Comparison of ENCODE assay signal across 8 mouse cellular contexts in the genomic region with DNA sequence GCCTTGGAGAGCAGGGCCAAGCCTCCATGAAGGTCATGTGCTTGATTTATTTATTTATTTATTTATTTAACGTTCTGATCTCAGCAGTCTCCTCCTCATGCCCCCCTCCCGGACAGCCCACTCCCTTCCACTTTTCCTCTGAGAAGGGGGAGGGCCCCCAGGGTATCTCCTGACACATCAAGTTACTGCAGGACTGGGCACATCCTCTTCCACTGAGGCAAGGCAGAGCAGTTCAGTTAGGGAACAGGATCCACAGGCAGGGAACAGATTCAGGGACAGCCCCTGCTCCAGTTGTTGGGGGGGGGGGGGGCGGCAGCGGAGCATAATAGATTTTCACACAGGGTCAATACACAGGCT. TPM values are rescaled to one million over a fixed set of nuclear protein-coding genes. Genes with fewer than 3 reads are reported as not detected.
DNase-seq lines count a peak whose midpoint lies in the region; ATAC-seq and TF ChIP-seq lines count a peak whose summit lies in the region.

No protein-coding gene starts in this region.

- WGBS in liver, adult 2 months, result 62% methylated on average over 4 of the region's 4 CpGs
- 69% methylated on average over 4 of the region's 4 CpGs for WGBS in forebrain, embryonic 13.5 days
- 76% methylated on average over 4 of the region's 4 CpGs for WGBS in limb, embryonic 12.5 days
- WGBS in neural tube, embryonic 13.5 days, result 74% methylated on average over 4 of the region's 4 CpGs

- peaks cover 4% of the 10 kb centered on the region for H3K4me1 ChIP-seq in liver, adult 2 months (ENCODE audit: control insufficient read depth, insufficient read depth, low read length)
- peaks cover 6% of the 10 kb centered on the region; the same call in 1 of the 2 replicates for H3K4me1 ChIP-seq in forebrain, embryonic 13.5 days
- H3K4me1 ChIP-seq in limb, embryonic 12.5 days (replicated peaks), result peaks cover 8% of the 10 kb centered on the region; the same call in 1 of the 2 replicates
- H3K4me1 ChIP-seq in neural tube, embryonic 13.5 days (replicated peaks), result peaks cover 7% of the 10 kb centered on the region

- ATAC-seq in forebrain, embryonic 13.5 days, result peak; percentile 62
- ATAC-seq in limb, embryonic 12.5 days (ENCODE audit: insufficient number of reproducible peaks, insufficient read depth, low FRiP score, low TSS enrichment, low read depth), result peak; percentile 67
- ATAC-seq in neural tube, embryonic 13.5 days (ENCODE audit: low read depth), result peak; percentile 38
- ATAC-seq in cerebellum, adult (ENCODE audit: insufficient number of reproducible peaks, low FRiP score, low TSS enrichment), result no peak

- no peaks in the 10 kb centered on the region for H3K27me3 ChIP-seq in liver, adult 2 months (ENCODE audit: control insufficient read depth, insufficient read depth, low read length)
- H3K27me3 ChIP-seq in forebrain, embryonic 13.5 days, result no peaks in the 10 kb centered on the region
- no peaks in the 10 kb centered on the region for H3K27me3 ChIP-seq in limb, embryonic 12.5 days
- no peaks in the 10 kb centered on the region for H3K27me3 ChIP-seq in neural tube, embryonic 13.5 days

- H3K36me3 ChIP-seq in liver, adult 2 months (ENCODE audit: control insufficient read depth, insufficient read depth, low read length), result no peaks in the 10 kb centered on the region
- H3K36me3 ChIP-seq in forebrain, embryonic 13.5 days (ENCODE audit: poor library complexity, severe bottlenecking), result no peaks in the 10 kb centered on the region
- H3K36me3 ChIP-seq in limb, embryonic 12.5 days, result no peaks in the 10 kb centered on the region
- no peaks in the 10 kb centered on the region for H3K36me3 ChIP-seq in neural tube, embryonic 13.5 days

- H3K4me2 ChIP-seq in forebrain, embryonic 13.5 days, result peak overlapping the region; percentile 59
- peak overlapping the region; percentile 65 for H3K4me2 ChIP-seq in limb, embryonic 12.5 days
- peak overlapping the region; percentile 55 for H3K4me2 ChIP-seq in neural tube, embryonic 13.5 days

- peak overlapping the region; percentile 36; the same call in 1 of the 2 replicates for H3K4me3 ChIP-seq in liver, adult 2 months (ENCODE audit: insufficient read depth, low read depth, low read length)
- H3K4me3 ChIP-seq in forebrain, embryonic 13.5 days, result no peak overlapping the region
- H3K4me3 ChIP-seq in limb, embryonic 12.5 days (replicated peaks), result peak overlapping the region; percentile 38; the same call in 1 of the 2 replicates
- 0 out of 2 replicates have a peak overlapping the region, but pooled peaks have one; percentile 30 for H3K4me3 ChIP-seq in neural tube, embryonic 13.5 days

- H3K79me2 ChIP-seq in liver, adult 2 months (ENCODE audit: control insufficient read depth, insufficient read depth, low read length), result no peaks in the 10 kb centered on the region

- no peak overlapping the region for H3K9ac ChIP-seq in liver, adult 2 months (ENCODE audit: low read depth, low read length)
- no peak overlapping the region for H3K9ac ChIP-seq in forebrain, embryonic 13.5 days
- no peak overlapping the region for H3K9ac ChIP-seq in limb, embryonic 12.5 days (replicated peaks)
- 0 out of 2 replicates have a peak overlapping the region, but pooled peaks have one; percentile 55 for H3K9ac ChIP-seq in neural tube, embryonic 13.5 days

- TF ChIP-seq CTCF in liver, adult 2 months (IDR thresholded peaks at IDR 0.05; ENCODE audit: low read depth, low read length), result no peak

- H3K27ac ChIP-seq in liver, adult 2 months (replicated peaks; ENCODE audit: insufficient read depth, low read depth, low read length), result no peak overlapping the region
- no peak overlapping the region for H3K27ac ChIP-seq in forebrain, embryonic 13.5 days
- no peak overlapping the region for H3K27ac ChIP-seq in limb, embryonic 12.5 days
- no peak overlapping the region for H3K27ac ChIP-seq in neural tube, embryonic 13.5 days (replicated peaks)

- DNase-seq in liver, adult 2 months (ENCODE audit: extremely low read depth, low read depth, low spot score), result no peak
- DNase-seq in liver, result no peak
- DNase-seq in gastrocnemius, adult 18-20 months (ENCODE audit: low spot score), result no peak
- DNase-seq in right cerebral cortex, postnatal 10 days (ENCODE audit: low spot score in 2 of 2), result no peak

- no peaks in the 10 kb centered on the region for H3K9me3 ChIP-seq in forebrain, embryonic 13.5 days (replicated peaks)
- no peaks in the 10 kb centered on the region for H3K9me3 ChIP-seq in limb, embryonic 12.5 days
- no peaks in the 10 kb centered on the region for H3K9me3 ChIP-seq in neural tube, embryonic 13.5 days

- no peak for TF ChIP-seq POLR2A in liver, adult 2 months (IDR thresholded peaks at IDR 0.05; ENCODE audit: extremely low read depth, insufficient read depth, low read length)

RNA-seq across cellular contexts. Expression of gene Zbtb2, which starts 40.8 kb away (rescaled TPM):
- 2.4 and 3.0 TPM in 2 replicates for total RNA-seq in liver, adult 2 months (2014; rRNA removed)
- polyA plus RNA-seq in liver, adult 2 months (2012; rRNA removed), result 2.5 and 3.4 TPM in 2 replicates
- 17.6 and 19.0 TPM in 2 replicates for polyA plus RNA-seq in forebrain, embryonic 13.5 days (2015; fragmentation: Nextera tagmentation; extraction: Ambion mirVana)
- 18.8 TPM in 2 replicates for polyA plus RNA-seq in limb, embryonic 12.5 days (2016; fragmentation: Nextera tagmentation; extraction: Ambion mirVana)
- 16.9 and 17.2 TPM in 2 replicates for polyA plus RNA-seq in neural tube, embryonic 13.5 days (2015; fragmentation: Nextera tagmentation; extraction: Ambion mirVana)
- total RNA-seq in gastrocnemius, adult 18-20 months (2021), result 1 to 10 TPM; 4.4 to 5.2 TPM
